Mouse (Mus musculus) kidney, adult 9 months (tissue): ENCODE data around the gene Ankrd11.

ENCODE experiments used
- DNase-seq: peaks from one replicate; pipeline ENCODE4 v3.0.0; 2022

The Ankrd11 gene

DNA sequence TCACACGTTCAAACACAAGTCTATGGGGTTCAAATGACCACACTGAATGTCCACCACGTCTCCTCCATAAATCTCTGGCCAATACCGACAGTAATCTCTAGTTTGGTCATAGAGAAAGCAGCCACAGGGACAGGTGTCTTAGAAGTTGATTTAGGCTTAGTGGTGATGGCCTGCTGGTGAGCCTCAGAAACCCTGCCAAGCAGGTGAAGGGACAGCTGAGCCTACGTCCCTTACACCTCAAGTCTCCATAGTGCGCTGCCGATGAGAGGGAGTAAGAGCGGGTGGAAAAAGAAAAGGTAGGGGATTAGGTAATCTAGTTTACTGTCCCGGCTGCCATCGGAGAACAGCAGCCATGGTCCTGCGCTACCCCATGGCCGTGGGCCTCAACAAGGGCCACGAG, 205.9 kb downstream of the Ankrd11 start:
- no peak for DNase-seq

DNA sequence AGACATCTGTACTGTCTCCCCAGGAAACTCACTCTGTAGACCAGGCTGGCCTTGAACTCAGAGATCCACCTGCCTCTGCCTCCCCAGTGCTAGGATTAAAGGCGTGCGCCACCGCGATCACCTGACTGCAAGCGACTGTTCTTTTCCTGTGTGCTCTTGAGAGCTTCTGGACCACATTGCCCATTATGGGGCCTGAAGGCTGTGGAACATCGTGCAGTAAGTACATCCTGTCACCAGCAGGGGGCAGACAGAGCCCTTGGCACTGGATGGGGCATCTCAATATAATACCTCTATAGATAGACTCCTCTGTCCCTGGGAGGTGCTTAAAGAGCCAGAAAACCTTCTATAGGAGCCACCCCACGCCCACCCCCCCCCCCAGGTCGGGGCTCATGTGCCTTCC, 207.1 kb downstream of the Ankrd11 start:
- peak; percentile 76 for DNase-seq

DNA sequence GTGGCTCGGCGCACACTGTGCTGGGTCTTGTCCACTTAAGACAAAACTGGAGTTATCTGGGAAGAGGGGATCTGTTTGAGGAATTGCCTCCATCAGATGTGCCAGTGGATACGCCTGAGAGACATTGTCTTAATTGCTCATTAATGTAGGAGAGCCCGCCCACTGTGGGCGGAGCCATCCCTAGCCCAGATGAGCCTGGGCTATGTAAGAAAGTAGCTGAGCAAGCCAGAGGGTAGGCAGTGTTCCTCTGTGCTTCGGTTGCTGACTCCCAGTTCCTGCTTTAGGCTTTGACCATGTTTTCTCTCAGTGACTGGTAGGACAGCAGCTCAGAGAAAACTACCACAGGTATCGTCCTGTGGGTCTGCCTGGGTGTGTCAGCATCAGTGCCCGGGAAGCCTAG, 207.7 kb downstream of the Ankrd11 start:
- peak; percentile 31 for DNase-seq
